Mouse (Mus musculus): ENCODE measurements around the gene N4bp1.

DNA sequence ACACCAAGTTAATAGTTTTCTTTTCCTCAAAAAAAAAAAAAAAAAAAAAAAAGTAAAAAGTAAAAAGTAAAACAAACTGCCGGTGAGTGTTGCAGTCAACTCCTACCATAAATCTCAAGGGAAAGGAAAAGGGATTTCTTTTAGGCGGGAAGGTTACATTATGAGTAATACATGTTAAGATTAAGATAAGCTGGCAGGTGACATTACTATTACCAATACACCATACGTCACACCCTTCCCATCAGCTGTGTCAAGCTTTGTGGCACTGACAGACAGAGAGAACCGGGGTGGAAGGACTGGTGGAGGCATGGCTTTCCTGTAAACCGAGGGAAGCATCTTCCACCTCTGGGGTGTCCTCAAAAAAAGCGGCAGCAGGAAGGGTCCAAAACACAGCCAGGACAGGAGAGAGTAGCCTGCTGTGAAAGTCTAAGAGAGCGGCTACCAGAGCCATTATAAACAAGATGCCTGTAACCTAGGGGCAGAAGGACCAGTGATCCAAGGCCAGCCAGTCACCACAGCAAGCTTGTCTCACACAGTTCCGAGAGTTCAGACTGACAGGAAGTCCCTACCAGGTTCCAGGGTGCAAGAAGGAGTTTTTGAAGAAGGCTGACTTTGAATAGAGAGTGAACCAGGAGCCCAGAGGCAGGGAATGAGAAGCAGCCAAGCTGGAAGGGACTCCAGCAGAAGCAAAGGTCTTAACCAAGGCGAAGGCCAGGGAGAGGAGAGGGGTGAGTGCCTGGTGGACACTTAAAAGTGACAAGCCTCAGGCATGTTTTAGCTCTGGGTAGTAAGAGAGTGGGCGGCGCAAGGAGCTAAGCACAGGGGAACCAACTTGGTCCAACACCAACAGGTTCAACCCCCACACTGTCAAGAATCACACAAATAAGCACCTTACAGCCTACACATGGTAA is 2.2 kb downstream of the N4bp1 start:
- TF ChIP-seq POLR2A (IDR thresholded peaks at IDR 0.05; ENCODE audit: borderline replicate concordance, extremely low read depth, insufficient read depth, insufficient read length, poor library complexity, severe bottlenecking) (no peak), CTCF (IDR thresholded peaks at IDR 0.05; ENCODE audit: borderline replicate concordance, extremely low read depth, insufficient read depth, insufficient read length) (no peak)

Measured in brain, embryonic 14.5 days (tissue).